Mouse (Mus musculus) heart, embryonic 12.5 days (tissue): Measurements from ENCODE around the gene Fam47c. TPM values are rescaled to one million over a fixed set of nuclear protein-coding genes. Genes with fewer than 3 reads are reported as not detected.

ENCODE experiments used
- ATAC-seq: fragments of 200-750 bp; cut with Nextera tagmentation; 2 replicates; pipeline ENCODE4 v1.8.0; 2017; ENCODE audit warnings: moderate TSS enrichment, moderate library complexity; ENCODE audit not compliant: insufficient number of reproducible peaks, low FRiP score
- H3K27ac ChIP-seq: fragments of 300-500 bp; sonication (generic); 2 replicates; pipeline ENCODE4 v1.5.1; 2016; ENCODE audit warnings: mild to moderate bottlenecking, moderate library complexity; ENCODE audit not compliant: poor library complexity, severe bottlenecking
- H3K27me3 ChIP-seq: fragments of 300-500 bp; sonication (generic); replicated peaks from 2 replicates; pipeline ENCODE4 v1.6.1; 2016; ENCODE audit warnings: mild to moderate bottlenecking, moderate library complexity
- H3K36me3 ChIP-seq: fragments of 300-500 bp; sonication (generic); 2 replicates; pipeline ENCODE4 v1.6.1; 2016; ENCODE audit warnings: mild to moderate bottlenecking, moderate library complexity
- H3K4me1 ChIP-seq: fragments of 300-500 bp; sonication (generic); replicated peaks from 2 replicates; pipeline ENCODE4 v1.6.1; 2016; ENCODE audit warnings: mild to moderate bottlenecking
- H3K4me2 ChIP-seq: fragments of 300-500 bp; sonication (generic); 2 replicates; pipeline ENCODE4 v1.6.1; 2016; ENCODE audit warnings: mild to moderate bottlenecking, moderate library complexity
- H3K4me3 ChIP-seq: fragments of 300-500 bp; sonication (generic); 2 replicates; pipeline ENCODE4 v1.5.1; 2016; ENCODE audit warnings: mild to moderate bottlenecking
- H3K9ac ChIP-seq: fragments of 300-500 bp; sonication (generic); 2 replicates; pipeline ENCODE4 v1.6.1; 2016; ENCODE audit warnings: mild to moderate bottlenecking, moderate library complexity
- H3K9me3 ChIP-seq: fragments of 300-500 bp; sonication (generic); replicated peaks from 2 replicates; pipeline ENCODE4 v1.6.1; 2016; ENCODE audit warnings: mild to moderate bottlenecking, moderate library complexity
- WGBS: fragments of 180-500 bp; shearing (Covaris S2); methylation state at CpG from one replicate; pipeline ENCODE4 v1.1.7; 2016; 5-methylcytosine and 5-hydroxymethylcytosine counted together
- polyA plus RNA-seq: library from polyadenylated mRNA; unstranded; fragments of >200 nt; fragmentation: Nextera tagmentation; extraction: Ambion mirVana; gene quantifications from 2 replicates; pipeline ENCODE4 v1.2.1, GENCODE M21; 2016

Gene Fam47c
- not detected in 2 replicates for polyA plus RNA-seq

DNA sequence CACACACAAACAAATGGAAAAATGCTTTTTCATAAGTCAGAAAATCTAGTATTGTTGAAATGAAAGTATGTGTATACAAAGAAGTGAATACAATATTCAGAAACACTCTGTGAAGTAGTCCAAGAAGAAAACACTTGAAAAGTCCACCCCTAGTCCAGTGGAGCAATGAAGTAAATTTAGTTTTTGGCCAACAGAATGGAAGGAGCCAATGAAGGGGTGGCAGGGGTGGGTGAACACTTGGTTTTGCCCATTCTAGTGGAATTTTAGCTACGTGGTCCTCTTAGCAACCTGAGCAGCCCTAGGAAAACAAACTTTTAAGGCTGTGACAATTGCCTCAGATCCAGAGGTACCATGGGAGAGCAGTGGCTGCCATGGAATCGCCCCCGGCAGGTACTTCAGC is at the start of gene Fam47c:
TSS of gene Fam47c (plus strand) at position 301 of the 400 bp plus-strand sequence.
- peaks cover 15% of the 10 kb centered on the region; the same call in 1 of the 2 replicates for H3K9me3 ChIP-seq
- H3K27me3 ChIP-seq: no peaks in the 10 kb centered on the region
- WGBS: 76% methylated on average over 3 of the region's 3 CpGs
- H3K36me3 ChIP-seq: no peaks in the 10 kb centered on the region
- H3K4me3 ChIP-seq: no peak within 1 kb of the TSS
- H3K27ac ChIP-seq: no peak within 1 kb of the TSS
- no peak within 1 kb of the TSS for H3K4me2 ChIP-seq
- H3K9ac ChIP-seq: no peak within 1 kb of the TSS
- no peaks in the 10 kb centered on the region for H3K4me1 ChIP-seq
- no peak for ATAC-seq

- Histone ChIP-seq H3K4me1 (no peaks in the 10 kb centered on the region), H3K27me3 (no peaks in the 10 kb centered on the region), H3K4me3 (no peak overlapping the region), H3K36me3 (no peaks in the 10 kb centered on the region), H3K9ac (no peak overlapping the region), H3K27ac (no peak overlapping the region), H3K4me2 (no peak overlapping the region), H3K9me3 (peaks cover 2% of the 10 kb centered on the region; the same call in 1 of the 2 replicates)
- 58% methylated on average over 2 of the region's 2 CpGs for WGBS
- ATAC-seq: no peak
Measured at GRCm38 (mm10) chrX:78769408-78769807, 31.8 kb downstream of the Fam47c start.

- no peaks in the 10 kb centered on the region for H3K36me3 ChIP-seq
- 53% methylated on average over 2 of the region's 2 CpGs for WGBS
- no peak overlapping the region for H3K9ac ChIP-seq
- no peak for ATAC-seq
- H3K9me3 ChIP-seq: peaks cover 5% of the 10 kb centered on the region; the same call in 1 of the 2 replicates
- no peaks in the 10 kb centered on the region for H3K27me3 ChIP-seq
- H3K4me2 ChIP-seq: no peak overlapping the region
- H3K27ac ChIP-seq: no peak overlapping the region
- no peaks in the 10 kb centered on the region for H3K4me1 ChIP-seq
- no peak overlapping the region for H3K4me3 ChIP-seq
Measured at GRCm38 (mm10) chrX:78777078-78777477, 39.5 kb downstream of the Fam47c start.

Other genes with a start within 250 kb of the Fam47c start
- 6.3 and 6.9 TPM in 2 replicates for gene Prrg1, start 153.9 kb upstream of the Fam47c start, polyA plus RNA-seq